Mouse (Mus musculus) A20 (cell line): ENCODE measurements around the gene Slitrk3.
"Not testable (repeated sequence)": the region's sequence is repeated elsewhere in the genome, so short reads cannot be mapped to it uniquely, and the experiment has no call there.

ENCODE experiments used
- DNase-seq: peaks from one replicate; pipeline ENCODE4 v3.0.0-alpha.2; 2011; ENCODE audit warnings: low read depth, low spot score

Slitrk3 gene

DNA sequence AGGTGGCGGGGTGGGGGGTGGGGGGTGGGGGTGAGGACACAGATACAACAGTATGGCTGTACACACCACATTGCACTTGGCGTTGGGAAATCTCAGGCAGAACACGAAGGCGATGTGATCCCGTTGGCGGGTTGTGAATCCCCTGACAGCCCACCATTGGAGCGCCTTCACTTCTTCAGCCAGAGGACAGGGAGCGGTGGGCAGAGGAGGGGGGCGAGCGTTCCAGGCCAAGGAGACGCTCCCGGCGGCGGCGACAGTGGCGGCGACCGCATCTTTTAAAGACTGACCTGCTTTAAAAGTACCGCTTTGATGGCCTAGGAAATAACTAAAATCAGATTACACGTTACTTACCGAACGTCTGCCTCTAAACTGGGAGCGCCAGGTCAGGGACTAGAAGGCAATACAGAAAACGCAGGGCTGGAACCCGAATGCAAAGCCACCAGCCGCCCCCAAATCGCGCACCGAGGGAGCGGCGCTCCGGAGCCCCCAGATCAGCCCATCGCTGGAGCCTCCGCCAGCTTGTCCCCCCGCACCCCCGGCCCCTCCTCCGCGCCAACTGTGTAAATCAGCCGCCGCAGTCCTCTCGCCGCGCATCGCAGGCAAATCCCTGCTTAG is at the start of gene Slitrk3:
Gene Slitrk3, minus strand, starts transcription at position 607 of the 615 bp plus-strand sequence.
- no peak for DNase-seq

DNA sequence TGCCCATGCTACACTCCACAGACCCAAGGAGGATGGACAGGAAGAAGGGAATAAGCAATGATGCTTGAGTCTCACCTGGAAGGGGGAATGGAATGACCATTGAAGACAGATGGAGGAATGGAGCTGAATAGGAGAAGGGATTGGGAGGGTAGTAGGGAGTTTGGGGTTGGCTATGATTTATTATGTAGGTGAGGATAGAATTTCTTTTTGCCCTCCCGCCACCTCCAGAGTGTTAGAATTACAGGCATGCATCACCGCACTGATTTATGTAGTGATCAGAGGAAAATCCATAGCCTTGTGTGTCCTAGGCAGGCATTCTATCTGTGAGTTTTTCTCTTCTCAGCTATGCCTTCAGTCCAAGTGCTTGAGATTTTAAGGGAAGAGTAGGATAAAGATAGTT is 36.8 kb upstream of the Slitrk3 start:
- not testable (repeated sequence) for DNase-seq

DNA sequence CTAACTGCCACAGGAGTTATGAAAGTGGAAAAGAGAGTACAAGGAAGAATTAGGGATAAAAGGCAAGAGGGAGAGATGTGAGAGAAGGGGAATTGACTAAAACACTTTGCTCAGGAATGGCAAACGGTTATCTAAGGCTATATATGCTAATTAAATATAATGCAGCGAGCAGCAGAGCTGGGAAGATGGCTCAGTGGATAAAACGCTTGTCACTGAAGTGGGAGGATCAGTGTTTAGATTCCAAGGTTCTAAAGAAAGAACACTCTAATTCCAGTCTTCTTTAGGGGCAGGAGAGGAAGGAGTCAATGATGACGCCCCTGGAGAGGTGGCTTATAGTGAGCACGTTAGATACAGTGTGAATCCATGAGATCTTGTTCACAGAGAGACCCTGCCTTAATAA is 27.0 kb upstream of the Slitrk3 start:
- no peak for DNase-seq

DNA sequence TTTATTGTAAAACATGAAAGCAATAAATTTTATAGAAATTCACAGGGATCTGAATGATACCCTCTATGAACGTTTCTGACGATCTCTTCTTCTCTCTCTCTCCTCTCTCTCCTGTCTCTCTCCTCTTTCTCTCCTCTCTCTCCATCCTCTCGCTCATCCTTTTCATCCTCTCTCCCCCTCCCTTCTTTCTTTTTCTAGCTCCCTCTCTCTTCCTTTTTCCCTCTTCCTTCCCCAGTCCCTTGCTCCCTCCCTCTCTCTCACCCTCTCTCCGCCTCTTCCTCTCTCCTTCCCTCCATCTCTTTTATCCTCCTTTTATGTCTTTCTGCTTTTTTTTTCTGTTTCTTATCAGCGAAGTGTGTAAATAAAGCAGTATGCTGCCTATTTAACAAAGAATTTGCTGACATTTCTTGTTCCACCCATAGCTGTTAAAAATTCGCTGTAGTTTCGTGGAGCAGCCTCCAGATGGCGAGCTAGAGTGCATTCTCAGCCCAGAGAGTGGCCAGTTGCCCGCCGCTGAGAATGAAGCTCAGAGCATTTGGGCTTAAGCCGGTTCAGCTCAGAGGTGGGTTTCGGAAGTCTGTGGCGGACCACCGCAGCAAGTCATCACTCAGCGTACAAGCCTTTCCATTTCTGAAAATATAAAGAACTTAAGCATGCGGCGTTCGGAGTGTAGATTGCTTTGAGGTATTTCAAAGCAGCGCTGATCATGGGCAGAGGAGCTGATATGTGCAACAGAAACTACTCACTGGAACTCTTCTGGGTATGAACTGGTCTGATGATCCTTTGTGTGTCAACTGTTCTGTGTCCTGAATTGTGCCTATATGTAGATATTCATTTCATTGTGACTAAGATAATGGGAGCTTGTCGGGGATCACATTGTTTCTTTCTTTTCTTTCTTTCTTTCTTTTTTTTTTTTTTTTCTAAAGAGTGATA is 8.5 kb upstream of the Slitrk3 start:
- DNase-seq: peak; percentile 69

DNA sequence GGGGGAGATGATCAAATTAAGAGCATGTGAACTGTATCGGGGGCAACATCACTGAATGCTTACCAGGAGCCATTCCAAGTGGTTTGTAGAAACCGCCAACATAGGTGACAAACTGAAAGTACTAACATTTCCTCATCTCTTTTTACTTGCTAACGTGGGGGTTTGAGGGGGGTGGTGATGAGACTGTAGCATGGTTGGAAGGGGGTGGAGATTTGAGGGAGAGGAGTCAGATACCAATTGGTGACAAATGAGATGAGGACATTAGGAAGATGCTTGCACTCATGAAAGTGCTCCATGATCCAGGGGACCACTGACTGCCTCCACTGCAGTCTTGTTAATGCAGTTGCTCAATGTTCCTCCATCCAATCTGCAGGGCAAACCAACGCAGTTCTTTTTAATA is 587 bp upstream of the Slitrk3 start:
- DNase-seq: no peak

DNA sequence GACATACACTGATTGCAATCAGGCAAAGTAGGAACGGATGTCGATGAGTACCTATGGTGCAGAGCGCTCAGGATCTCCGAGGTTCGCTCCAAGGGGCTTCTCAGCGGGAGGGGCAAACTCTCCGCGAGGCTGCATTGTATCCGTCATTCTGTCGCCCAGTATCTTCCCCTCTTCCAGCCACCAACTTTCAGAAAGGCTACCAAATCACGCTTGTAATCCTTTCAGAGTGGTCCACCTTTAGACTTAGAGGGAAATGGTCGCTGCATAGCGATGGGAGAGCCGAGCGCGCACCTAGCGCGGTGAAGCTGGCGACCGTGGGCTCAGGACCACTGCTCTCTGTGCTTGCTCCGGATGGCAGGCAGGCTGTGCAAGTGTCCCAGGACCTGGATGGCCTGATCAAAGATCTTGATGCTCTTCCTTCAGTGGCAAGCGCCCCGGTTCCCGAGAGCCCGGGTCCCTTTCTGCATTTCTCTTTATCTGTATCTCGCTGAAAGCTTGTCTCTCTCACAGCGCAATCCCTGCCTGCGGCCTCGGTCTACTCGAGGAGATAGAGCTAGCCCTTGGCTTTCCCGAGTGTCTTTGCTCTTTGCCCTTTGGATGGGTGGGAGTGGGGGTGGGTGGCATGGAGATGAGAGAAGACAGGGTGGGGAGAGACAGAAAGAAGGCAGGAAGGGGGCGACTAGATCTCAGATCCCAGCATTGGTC is 959 bp downstream of the Slitrk3 start:
- no peak for DNase-seq

DNA sequence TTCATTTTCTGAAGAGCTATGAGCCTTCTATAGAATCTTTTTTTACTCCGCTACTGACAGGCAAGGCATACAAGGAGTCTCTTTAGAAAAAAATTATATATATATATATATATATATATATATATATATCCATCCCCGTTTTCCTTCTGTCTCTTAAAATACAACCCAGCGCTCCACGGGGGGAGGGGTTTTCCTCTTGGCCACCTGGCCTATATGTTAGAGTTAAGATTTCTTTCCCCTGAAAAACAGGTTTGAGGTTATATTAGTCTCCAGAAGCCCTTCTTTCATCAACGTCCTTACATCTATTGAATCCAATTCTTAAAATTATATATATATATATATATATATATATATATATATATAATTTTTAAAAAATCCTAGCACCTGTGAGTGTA is 1.6 kb downstream of the Slitrk3 start:
- DNase-seq: no peak

DNA sequence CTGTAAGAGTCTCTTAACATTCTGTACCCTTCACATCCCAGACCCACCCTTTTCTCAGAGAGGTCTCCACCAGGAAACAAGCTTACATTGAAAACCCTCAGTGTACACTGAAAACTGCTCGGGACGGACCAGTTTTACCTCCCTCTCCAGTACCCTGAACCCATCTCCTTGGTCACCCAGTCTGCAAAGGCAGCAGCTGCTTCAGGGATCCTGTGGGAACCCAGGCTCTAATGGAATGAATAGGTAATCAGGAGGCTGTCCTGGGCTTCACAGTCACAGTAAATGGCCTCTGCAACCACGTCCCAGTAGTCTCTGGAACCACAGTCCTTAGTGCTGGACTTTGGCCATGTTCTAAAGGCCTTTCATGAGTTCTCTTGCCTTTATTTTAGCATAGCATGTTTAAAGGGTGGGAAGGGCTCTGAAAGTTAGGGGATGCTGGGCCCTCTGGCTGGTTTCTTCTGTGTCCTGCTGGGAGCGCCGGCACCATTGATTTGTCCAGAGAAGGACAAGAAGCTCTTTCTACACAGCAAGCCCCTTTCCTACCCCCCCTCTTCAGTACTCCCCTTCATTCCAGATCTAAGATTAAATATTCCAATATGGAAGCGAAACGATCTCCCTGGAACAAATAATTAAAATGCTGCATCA is 2.1 kb downstream of the Slitrk3 start:
- no peak for DNase-seq

DNA sequence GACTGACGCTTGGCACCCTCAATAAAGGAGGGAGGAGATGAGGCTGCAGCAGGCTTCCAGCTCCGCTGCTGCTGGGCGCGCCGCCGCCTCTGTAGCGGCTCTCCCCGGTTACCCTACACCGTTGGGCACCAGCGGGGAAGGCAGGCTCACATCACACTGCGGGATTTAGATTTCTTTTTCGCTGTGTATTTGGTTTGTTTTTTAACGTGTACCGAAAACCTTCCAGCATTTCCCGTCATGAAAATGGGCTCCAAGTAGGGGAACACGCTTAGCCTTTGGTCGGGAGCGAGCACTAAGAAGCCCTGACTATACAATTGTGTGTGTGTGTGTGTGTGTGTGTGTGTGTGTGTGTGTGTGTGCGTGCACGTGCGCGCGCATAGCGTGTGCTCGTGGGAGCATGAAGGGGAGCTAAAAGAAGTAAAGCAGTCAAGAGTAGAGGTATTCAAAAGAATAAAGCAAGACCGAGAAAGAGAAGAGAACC is 4.1 kb downstream of the Slitrk3 start:
- DNase-seq: no peak

DNA sequence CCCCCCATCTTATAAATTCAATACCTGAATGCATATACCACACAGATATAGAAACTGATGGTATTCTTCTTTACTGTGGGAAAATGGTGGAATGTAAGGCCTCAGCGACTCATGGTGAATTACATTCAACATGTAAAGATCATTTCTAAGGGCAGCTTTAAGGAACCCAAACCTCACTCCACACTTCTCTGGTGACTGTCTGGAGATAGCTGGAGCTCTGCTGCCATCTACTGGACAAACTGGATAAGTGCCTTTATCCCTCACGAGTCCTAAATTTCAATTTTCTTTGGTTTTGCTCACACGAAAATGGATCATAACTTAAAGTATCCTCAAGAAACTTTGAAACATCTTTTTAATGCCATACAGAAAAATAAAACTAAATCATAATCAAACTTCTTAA is 11.4 kb downstream of the Slitrk3 start:
- peak; percentile 73 for DNase-seq

DNA sequence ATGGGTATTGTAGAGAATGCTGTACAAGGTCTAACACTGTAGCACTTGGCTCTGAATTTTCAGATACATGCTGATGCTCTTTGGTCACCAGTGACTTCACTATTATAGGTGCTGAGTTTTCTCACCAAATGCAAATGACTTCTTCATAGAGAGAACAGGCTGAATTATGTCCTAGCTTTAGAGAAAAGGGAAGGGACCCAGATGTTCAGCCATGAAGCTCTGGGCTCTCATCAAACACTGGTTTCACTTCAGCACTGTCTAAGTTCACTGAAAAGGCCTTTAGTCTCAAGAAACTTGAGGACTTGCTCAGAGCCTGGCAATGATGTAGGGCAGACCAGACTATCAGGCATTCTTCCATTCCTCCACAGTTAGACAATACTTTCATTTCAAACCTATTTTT is 15.3 kb downstream of the Slitrk3 start:
- DNase-seq: peak; percentile 72

DNA sequence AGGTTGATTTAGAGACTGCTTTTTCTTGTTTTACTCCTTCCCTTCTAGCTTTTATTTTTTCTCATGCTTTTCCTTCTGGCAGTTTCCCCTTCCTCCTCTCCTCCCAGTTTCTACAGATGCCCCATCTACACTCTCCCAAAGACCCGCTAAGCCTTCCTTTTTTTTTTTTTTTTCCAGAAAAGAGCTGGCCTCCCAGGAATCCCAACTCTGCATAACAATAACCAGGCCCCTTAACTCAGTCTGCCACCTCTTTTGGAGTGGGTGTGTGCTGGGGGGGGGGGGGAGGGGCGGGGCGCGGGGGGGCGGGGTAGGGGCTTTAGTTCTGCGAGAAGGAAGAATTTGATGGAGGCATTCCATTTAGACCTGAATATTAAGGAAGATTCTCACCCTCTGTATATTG is 51.6 kb downstream of the Slitrk3 start:
- no peak for DNase-seq

DNA sequence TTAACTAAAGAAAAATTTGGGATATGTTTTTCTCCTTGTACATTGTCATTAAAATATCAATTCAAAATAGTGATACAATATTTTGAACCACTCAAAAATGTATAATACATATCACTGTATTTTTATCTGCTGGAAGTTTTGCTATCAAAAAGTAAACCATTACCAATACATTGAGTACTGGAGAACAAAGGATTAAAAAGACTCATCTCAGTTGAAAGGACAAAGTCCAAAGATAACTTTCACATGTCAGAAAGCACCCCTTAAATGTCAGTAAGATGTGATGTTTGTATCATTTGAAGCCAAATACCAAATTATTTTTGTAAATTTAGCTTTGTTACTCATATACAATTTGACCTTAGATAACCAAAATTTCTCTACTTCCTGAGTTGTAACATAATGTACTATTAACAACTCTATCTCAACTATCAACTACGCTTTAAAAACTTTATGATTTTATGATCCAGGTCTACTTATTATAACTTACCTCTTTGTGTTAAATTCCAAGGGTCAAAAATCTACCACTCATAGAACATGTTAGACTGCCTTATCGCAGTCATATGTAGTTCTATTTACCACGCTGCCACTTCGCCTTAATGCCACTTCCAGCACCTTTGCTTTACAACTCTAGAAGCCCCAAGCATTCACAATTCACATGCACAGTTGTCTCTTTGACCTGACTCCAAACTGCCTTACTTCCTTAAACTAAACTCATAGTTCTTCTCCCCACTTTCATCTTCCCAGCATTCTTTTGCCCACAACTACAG is 54.5 kb downstream of the Slitrk3 start:
- DNase-seq: no peak

DNA sequence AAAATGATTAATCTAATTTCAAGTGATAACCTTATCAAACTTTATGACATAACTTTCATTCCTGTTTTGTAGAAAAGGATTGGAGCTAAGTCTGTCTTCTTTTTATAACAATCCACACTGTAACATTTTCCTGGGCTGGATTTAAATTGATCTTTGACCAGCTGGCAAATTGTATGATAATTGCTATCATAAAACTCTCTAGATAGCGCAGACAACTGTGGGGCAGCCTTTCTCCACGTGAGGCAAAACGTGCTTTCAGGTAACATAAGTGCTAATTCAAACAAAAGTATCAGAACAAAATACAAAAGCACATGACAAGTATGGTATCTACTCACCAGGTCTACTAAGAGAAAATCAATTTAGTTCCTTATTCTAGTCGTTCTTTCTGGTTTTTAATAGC is 60.1 kb downstream of the Slitrk3 start:
- DNase-seq: no peak
